Mouse (Mus musculus) effector memory CD4-positive, alpha-beta T cell, adult 5 months (primary cell): ENCODE data around the gene Tiparp. TPM values are rescaled to one million over a fixed set of nuclear protein-coding genes. Genes with fewer than 3 reads are reported as not detected.

Experiments
- polyA plus RNA-seq: library from polyadenylated mRNA; unstranded; fragments of 100-300 nt; shearing (Covaris generic); gene quantifications from one replicate; pipeline ENCODE4 v1.2.1, GENCODE M21; 2017

Tiparp gene
- 187 TPM for polyA plus RNA-seq

DNA sequence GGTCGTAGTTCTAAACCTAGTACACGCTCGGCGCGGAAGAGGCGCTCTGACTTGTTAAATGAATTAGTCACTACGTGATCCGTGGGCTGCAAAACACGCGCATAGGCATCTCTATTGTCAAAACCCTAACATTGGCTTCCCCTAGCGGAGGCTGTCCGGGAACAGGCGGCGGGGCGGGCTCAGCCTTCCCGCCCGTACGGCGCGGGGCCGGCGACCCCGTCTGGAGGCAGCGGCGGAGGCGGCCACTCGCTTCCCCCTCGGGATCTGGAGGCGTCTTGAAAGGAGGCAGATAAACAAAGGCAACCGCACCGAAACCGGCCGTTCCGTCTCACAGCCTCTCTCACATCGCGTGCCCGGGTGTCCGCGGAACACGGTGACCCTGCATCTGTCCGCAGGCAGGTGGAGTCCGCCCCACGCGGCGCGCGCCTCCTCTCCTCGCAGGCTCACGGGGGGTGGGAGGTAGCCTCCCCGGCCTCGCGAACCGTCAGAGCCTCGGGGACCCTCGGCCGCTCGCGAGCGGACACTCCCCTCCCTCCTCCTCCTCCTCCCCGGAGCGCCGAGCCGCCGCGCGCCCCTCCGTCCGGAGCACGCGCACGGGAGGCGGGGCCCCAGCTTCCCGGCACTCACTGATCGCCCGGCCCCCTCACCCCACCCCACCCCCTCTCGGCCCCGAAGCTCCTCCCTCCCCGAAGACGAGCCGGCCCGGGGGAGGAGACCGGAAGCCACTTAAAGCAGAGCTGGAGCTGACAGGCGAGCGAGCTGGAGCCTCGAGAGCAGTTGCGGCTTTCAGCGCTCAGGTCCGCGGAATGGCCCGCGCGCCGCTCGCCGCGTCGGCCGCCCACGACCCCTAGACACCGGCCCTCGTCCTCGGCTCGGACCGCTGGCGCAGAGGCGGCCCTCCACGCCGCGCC lies at the start of gene Tiparp:
Gene Tiparp, plus strand, starts transcription at position 720 of the 911 bp plus-strand sequence.

Other genes starting within 250 kb of the Tiparp start
- gene Ssr3, start 135.8 kb upstream of the Tiparp start, polyA plus RNA-seq: 73.4 TPM
- gene Lekr1, start 137.8 kb downstream of the Tiparp start, polyA plus RNA-seq: 0.52 TPM